Mouse (Mus musculus) testis, adult 2 months (tissue): ENCODE measurements around the gene C8g. TPM values are rescaled to one million over a fixed set of nuclear protein-coding genes. Genes with fewer than 3 reads are reported as not detected.

ENCODE experiments used
- H3K27ac ChIP-seq: fragments of 200-500 bp; 2 replicates; pipeline ENCODE4 v1.5.1; 2012; ENCODE audit warnings: low read depth, low read length; ENCODE audit not compliant: control insufficient read depth, insufficient read depth
- H3K27me3 ChIP-seq: fragments of 200-500 bp; 2 replicates; pipeline ENCODE4 v1.6.1; 2012; ENCODE audit warnings: mild to moderate bottlenecking, low read length, moderate library complexity; ENCODE audit not compliant: control insufficient read depth, insufficient read depth
- H3K36me3 ChIP-seq: fragments of 200-500 bp; 2 replicates; pipeline ENCODE4 v1.6.1; 2012; ENCODE audit warnings: mild to moderate bottlenecking, low read length; ENCODE audit not compliant: control insufficient read depth, insufficient read depth
- H3K4me1 ChIP-seq: fragments of 200-500 bp; 2 replicates; pipeline ENCODE4 v1.6.1; 2012; ENCODE audit warnings: low read length; ENCODE audit not compliant: control insufficient read depth, insufficient read depth
- H3K4me3 ChIP-seq: fragments of 200-500 bp; 2 replicates; pipeline ENCODE4 v1.5.1; 2012; ENCODE audit warnings: low read depth, mild to moderate bottlenecking, low read length, moderate library complexity, mixed read lengths; ENCODE audit not compliant: control insufficient read depth
- CTCF ChIP-seq: fragments of 200-500 bp; IDR thresholded peaks from 2 replicates; pipeline ENCODE4 v1.5.1; 2012; ENCODE audit warnings: low read depth, mild to moderate bottlenecking, inconsistent platforms, low read length, moderate library complexity; ENCODE audit not compliant: control insufficient read depth, insufficient read depth, insufficient replicate concordance
- POLR2A ChIP-seq: fragments of 200-500 bp; IDR thresholded peaks from 2 replicates; pipeline ENCODE4 v1.6.1; 2012; ENCODE audit warnings: low read depth, mild to moderate bottlenecking, inconsistent platforms, low read length, moderate library complexity; ENCODE audit not compliant: control insufficient read depth
- polyA plus RNA-seq: library from polyadenylated mRNA; depleted of rRNA; stranded (reverse); fragments of >200 nt; gene quantifications from 2 replicates; pipeline ENCODE4 v1.2.3, GENCODE M21; 2012; rRNA removed

C8g gene
- polyA plus RNA-seq, 1 experiment = 58.4 TPM

GRCm38 (mm10) chr2:25456205-25456953 lies 45.1 kb downstream of the C8g start, which contains the start of gene Clic3:
TSS of gene Clic3 (plus strand) at chr2:25456838.
- Histone ChIP-seq H3K27me3 (no peaks in the 10 kb centered on the region), H3K27ac (no peak within 1 kb of the TSS), H3K4me1 (peaks cover 9% of the 10 kb centered on the region), H3K36me3 (no peaks in the 10 kb centered on the region), H3K4me3 (no peak within 1 kb of the TSS)
- TF ChIP-seq CTCF (no peak), POLR2A (no peak)

GRCm38 (mm10) chr2:25452951-25453350 lies 48.6 kb downstream of the C8g start:
- Histone ChIP-seq H3K36me3 (no peaks in the 10 kb centered on the region), H3K27ac (no peak overlapping the region), H3K4me3 (no peak overlapping the region), H3K4me1 (no peaks in the 10 kb centered on the region; the same call in 1 of the 2 replicates), H3K27me3 (no peaks in the 10 kb centered on the region)
- TF ChIP-seq POLR2A (no peak), CTCF (no peak)

GRCm38 (mm10) chr2:25450853-25451647 lies 50.5 kb downstream of the C8g start:
- no peak for TF ChIP-seq POLR2A
- TF ChIP-seq CTCF = no peak
- no peaks in the 10 kb centered on the region for H3K4me1 ChIP-seq
- H3K4me3 ChIP-seq = no peak overlapping the region
- no peaks in the 10 kb centered on the region for H3K27me3 ChIP-seq
- no peaks in the 10 kb centered on the region for H3K36me3 ChIP-seq
- H3K27ac ChIP-seq = no peak overlapping the region

Other genes with a start within 250 kb of the C8g start
- 63.3 and 69.3 TPM in 2 replicates for gene Tmem203, start 246.3 kb downstream of the C8g start, polyA plus RNA-seq
- 357 and 363 TPM in 2 replicates for gene Tprn, start 239.1 kb downstream of the C8g start, polyA plus RNA-seq
- gene Ssna1, start 229.3 kb downstream of the C8g start, polyA plus RNA-seq = 54.9 and 64.2 TPM in 2 replicates
- 29.3 and 32.3 TPM in 2 replicates for gene Anapc2, start 229.2 kb downstream of the C8g start, polyA plus RNA-seq
- 830 and 870 TPM in 2 replicates for gene Tmem210, start 213.6 kb downstream of the C8g start, polyA plus RNA-seq
- 3.5 and 4.3 TPM in 2 replicates for gene Lrrc26, start 211.8 kb downstream of the C8g start, polyA plus RNA-seq
- gene Grin1, start 182.5 kb downstream of the C8g start, polyA plus RNA-seq = 0.38 and 0.75 TPM in 2 replicates
- 25.4 and 29.3 TPM in 2 replicates for gene Man1b1, start 169.4 kb downstream of the C8g start, polyA plus RNA-seq
- 4.0 and 5.0 TPM in 2 replicates for gene Dpp7, start 145.4 kb downstream of the C8g start, polyA plus RNA-seq
- gene Uap1l1, start 136.0 kb downstream of the C8g start, polyA plus RNA-seq = 1.7 and 2.2 TPM in 2 replicates
- 1.1 and 1.3 TPM in 2 replicates for gene Sapcd2, start 129.4 kb downstream of the C8g start, polyA plus RNA-seq
- 6.2 and 6.5 TPM in 2 replicates for gene Entpd2, start 105.8 kb downstream of the C8g start, polyA plus RNA-seq
- 13.6 and 15.9 TPM in 2 replicates for gene Npdc1, start 102.4 kb downstream of the C8g start, polyA plus RNA-seq
- 0.10 TPM in 1 of 2 replicates, not detected in the other for gene Fut7, start 78.5 kb downstream of the C8g start, polyA plus RNA-seq
- 17.3 and 18.3 TPM in 2 replicates for gene Abca2, start 73.0 kb downstream of the C8g start, polyA plus RNA-seq
- gene Clic3, start 44.9 kb downstream of the C8g start, polyA plus RNA-seq = 0.78 and 11.8 TPM in 2 replicates
- gene Paxx, start 40.6 kb downstream of the C8g start, polyA plus RNA-seq = 34.3 and 35.8 TPM in 2 replicates
- gene Ptgds, start 31.7 kb downstream of the C8g start, polyA plus RNA-seq = 311 and 369 TPM in 2 replicates
- gene Lcn12, start 7.8 kb downstream of the C8g start, polyA plus RNA-seq = 5.7 TPM in 1 of 2 replicates, not detected in the other
- gene Fbxw5, start 969 bp downstream of the C8g start, polyA plus RNA-seq = 137 and 166 TPM in 2 replicates
- gene Traf2, start 45.2 kb upstream of the C8g start, polyA plus RNA-seq = 12.2 and 12.7 TPM in 2 replicates
- 170 and 227 TPM in 2 replicates for gene Edf1, start 56.1 kb upstream of the C8g start, polyA plus RNA-seq
- 1.7 and 8.5 TPM in 2 replicates for gene Mamdc4, start 73.1 kb upstream of the C8g start, polyA plus RNA-seq
- 102 and 112 TPM in 2 replicates for gene Phpt1, start 73.5 kb upstream of the C8g start, polyA plus RNA-seq
- 0.11 and 0.19 TPM in 2 replicates for gene Ajm1, start 80.0 kb upstream of the C8g start, polyA plus RNA-seq
- gene Rabl6, start 106.8 kb upstream of the C8g start, polyA plus RNA-seq = 40.9 and 46.2 TPM in 2 replicates
- 101 and 107 TPM in 2 replicates for gene Ccdc183, start 116.0 kb upstream of the C8g start, polyA plus RNA-seq
- gene Tmem141, start 120.3 kb upstream of the C8g start, polyA plus RNA-seq = 24.0 and 26.8 TPM in 2 replicates
- 0.07 and 0.54 TPM in 2 replicates for gene Fcna, start 126.3 kb upstream of the C8g start, polyA plus RNA-seq
- not detected in 2 replicates for gene Lcn8, start 151.4 kb upstream of the C8g start, polyA plus RNA-seq
- gene Lcn5, start 156.2 kb upstream of the C8g start, polyA plus RNA-seq = not detected in 2 replicates
- not detected in 2 replicates for gene Lcn6, start 175.1 kb upstream of the C8g start, polyA plus RNA-seq
- not detected in 2 replicates for gene Lcn10, start 181.0 kb upstream of the C8g start, polyA plus RNA-seq
- not detected in 2 replicates for gene Obp2a, start 198.3 kb upstream of the C8g start, polyA plus RNA-seq
- 6.3 and 6.4 TPM in 2 replicates for gene Bmyc, start 205.0 kb upstream of the C8g start, polyA plus RNA-seq
- gene Obp2b, start 235.3 kb upstream of the C8g start, polyA plus RNA-seq = not detected in 2 replicates